Mouse (Mus musculus): ENCODE data around the gene Adal. TPM values are rescaled to one million over a fixed set of nuclear protein-coding genes. Genes with fewer than 3 reads are reported as not detected.

Adal gene
- polyA plus RNA-seq, 1 experiment from 2014 or later, result 31.8 TPM

DNA sequence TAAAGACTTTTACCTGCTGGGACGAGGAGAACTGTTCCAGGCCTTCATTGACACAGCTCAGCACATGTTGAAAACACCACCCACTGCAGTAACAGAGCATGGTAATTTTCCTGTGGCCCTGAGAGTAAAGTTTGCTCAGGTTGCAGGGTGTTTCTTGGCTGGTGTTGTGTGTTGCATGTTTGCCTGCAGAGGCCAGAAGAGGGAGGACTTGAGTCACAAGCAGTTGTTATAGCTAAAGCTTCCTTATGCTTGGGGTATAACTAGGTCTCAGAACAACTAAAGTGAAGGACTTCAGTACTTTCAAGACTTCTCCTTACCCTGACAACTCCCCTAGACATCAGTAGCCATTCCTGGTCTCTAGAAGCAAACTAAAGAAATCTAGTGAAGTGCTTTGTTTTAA is 48.3 kb downstream of the Adal start:
- 68% methylated on average over 1 of the region's 1 CpGs for WGBS
- no peak for ATAC-seq (ENCODE audit: low FRiP score, low read depth)
- no peak overlapping the region for H3K9ac ChIP-seq
- no peaks in the 10 kb centered on the region for H3K4me1 ChIP-seq
- H3K4me3 ChIP-seq, result no peak overlapping the region
- no peaks in the 10 kb centered on the region for H3K27me3 ChIP-seq (replicated peaks)
- no peak overlapping the region for H3K27ac ChIP-seq
- H3K9me3 ChIP-seq, result no peaks in the 10 kb centered on the region
- H3K36me3 ChIP-seq, result peaks cover 79% of the 10 kb centered on the region
- no peak overlapping the region for H3K4me2 ChIP-seq (replicated peaks)

DNA sequence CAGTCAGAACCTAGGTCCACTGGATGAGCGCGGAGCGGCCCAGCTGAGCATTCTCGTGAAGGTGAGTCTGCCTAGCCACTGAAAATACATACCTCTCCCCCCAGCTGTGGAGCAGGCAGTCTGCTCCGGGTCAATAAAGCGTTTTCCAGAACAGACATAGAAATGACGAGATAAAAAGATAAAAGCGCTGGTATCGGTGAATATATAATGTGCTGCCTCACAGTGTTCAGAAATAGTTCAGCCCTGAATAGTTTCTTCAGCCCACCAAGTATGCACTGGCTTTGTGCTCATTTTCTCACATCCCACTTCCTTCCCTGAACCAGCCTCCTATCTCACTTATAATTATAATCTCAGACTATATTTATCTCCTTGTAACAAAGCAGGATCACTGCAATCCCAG is 55.2 kb downstream of the Adal start:
- H3K27ac ChIP-seq, result no peak overlapping the region
- no peak for ATAC-seq (ENCODE audit: low FRiP score, low read depth)
- no peaks in the 10 kb centered on the region for H3K9me3 ChIP-seq
- peaks cover 95% of the 10 kb centered on the region for H3K36me3 ChIP-seq
- H3K4me1 ChIP-seq, result no peaks in the 10 kb centered on the region
- no peak overlapping the region for H3K9ac ChIP-seq
- no peak overlapping the region for H3K4me3 ChIP-seq
- H3K27me3 ChIP-seq (replicated peaks), result no peaks in the 10 kb centered on the region
- no peak overlapping the region for H3K4me2 ChIP-seq (replicated peaks)
- 92% methylated on average over 9 of the region's 9 CpGs for WGBS

DNA sequence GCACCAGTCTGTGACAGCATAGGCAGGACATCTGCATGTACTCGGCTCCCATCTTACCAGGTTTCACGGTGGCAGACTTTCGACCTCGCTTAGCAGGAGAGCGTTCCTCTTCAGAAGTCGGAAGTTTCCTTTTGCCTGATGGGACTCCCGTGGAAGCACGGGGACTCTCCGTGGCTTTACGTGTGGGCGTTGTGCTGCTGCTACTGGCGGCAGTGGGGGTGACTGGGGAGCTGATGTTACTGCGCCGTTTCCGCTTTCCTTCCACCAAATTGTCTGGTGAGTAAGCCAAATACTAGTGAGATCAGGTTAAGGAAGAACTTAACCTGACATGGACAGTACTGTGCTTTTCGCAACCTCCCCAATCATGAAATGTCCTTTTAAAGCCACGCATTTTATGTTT is 64.0 kb downstream of the Adal start:
- no peak overlapping the region for H3K4me3 ChIP-seq
- no peak overlapping the region for H3K4me2 ChIP-seq (replicated peaks)
- no peak overlapping the region for H3K9ac ChIP-seq
- no peaks in the 10 kb centered on the region for H3K27me3 ChIP-seq (replicated peaks)
- ATAC-seq (ENCODE audit: low FRiP score, low read depth), result no peak
- H3K4me1 ChIP-seq, result no peaks in the 10 kb centered on the region
- H3K27ac ChIP-seq, result no peak overlapping the region
- no peaks in the 10 kb centered on the region for H3K9me3 ChIP-seq
- 96% methylated on average over 17 of the region's 17 CpGs for WGBS
- H3K36me3 ChIP-seq, result peaks cover 95% of the 10 kb centered on the region

Other genes with a start within 250 kb of the Adal start
- 27.7 and 31.2 TPM in 2 replicates for gene Ubr1, start 169.7 kb upstream of the Adal start, polyA plus RNA-seq (2016; fragmentation: Nextera tagmentation; extraction: Ambion mirVana)
- 8.0 and 10.6 TPM in 2 replicates for gene Tmem62, start 163.4 kb upstream of the Adal start, polyA plus RNA-seq (2016; fragmentation: Nextera tagmentation; extraction: Ambion mirVana)
- 62.5 and 67.6 TPM in 2 replicates for gene Ccndbp1, start 132.0 kb upstream of the Adal start, polyA plus RNA-seq (2016; fragmentation: Nextera tagmentation; extraction: Ambion mirVana)
- gene Epb42, start 103.4 kb upstream of the Adal start, polyA plus RNA-seq (2016; fragmentation: Nextera tagmentation; extraction: Ambion mirVana), result 3.1 and 3.5 TPM in 2 replicates
- 0.19 and 0.39 TPM in 2 replicates for gene Tgm5, start 54.6 kb upstream of the Adal start, polyA plus RNA-seq (2016; fragmentation: Nextera tagmentation; extraction: Ambion mirVana)
- not detected in 2 replicates for gene Tgm7, start 30.6 kb upstream of the Adal start, polyA plus RNA-seq (2016; fragmentation: Nextera tagmentation; extraction: Ambion mirVana)
- gene Lcmt2, start 225 bp downstream of the Adal start, polyA plus RNA-seq (2016; fragmentation: Nextera tagmentation; extraction: Ambion mirVana), result 21.1 and 22.0 TPM in 2 replicates
- 71.3 and 74.9 TPM in 2 replicates for gene Tubgcp4, start 30.2 kb downstream of the Adal start, polyA plus RNA-seq (2016; fragmentation: Nextera tagmentation; extraction: Ambion mirVana)
- 11.2 and 11.7 TPM in 2 replicates for gene Zscan29, start 30.7 kb downstream of the Adal start, polyA plus RNA-seq (2016; fragmentation: Nextera tagmentation; extraction: Ambion mirVana)
- gene Trp53bp1, start 131.0 kb downstream of the Adal start, polyA plus RNA-seq (2016; fragmentation: Nextera tagmentation; extraction: Ambion mirVana), result 177 and 178 TPM in 2 replicates
- 10.3 and 12.6 TPM in 2 replicates for gene Map1a, start 149.2 kb downstream of the Adal start, polyA plus RNA-seq (2016; fragmentation: Nextera tagmentation; extraction: Ambion mirVana)
- gene Ppip5k1, start 215.0 kb downstream of the Adal start, polyA plus RNA-seq (2016; fragmentation: Nextera tagmentation; extraction: Ambion mirVana), result 13.0 and 13.1 TPM in 2 replicates
- 19.6 and 19.7 TPM in 2 replicates for gene Ckmt1, start 217.3 kb downstream of the Adal start, polyA plus RNA-seq (2016; fragmentation: Nextera tagmentation; extraction: Ambion mirVana)
- not detected in 2 replicates for gene Strc, start 246.7 kb downstream of the Adal start, polyA plus RNA-seq (2016; fragmentation: Nextera tagmentation; extraction: Ambion mirVana)

Measured in neural tube, embryonic 12.5 days (tissue).